In the genomic region with DNA sequence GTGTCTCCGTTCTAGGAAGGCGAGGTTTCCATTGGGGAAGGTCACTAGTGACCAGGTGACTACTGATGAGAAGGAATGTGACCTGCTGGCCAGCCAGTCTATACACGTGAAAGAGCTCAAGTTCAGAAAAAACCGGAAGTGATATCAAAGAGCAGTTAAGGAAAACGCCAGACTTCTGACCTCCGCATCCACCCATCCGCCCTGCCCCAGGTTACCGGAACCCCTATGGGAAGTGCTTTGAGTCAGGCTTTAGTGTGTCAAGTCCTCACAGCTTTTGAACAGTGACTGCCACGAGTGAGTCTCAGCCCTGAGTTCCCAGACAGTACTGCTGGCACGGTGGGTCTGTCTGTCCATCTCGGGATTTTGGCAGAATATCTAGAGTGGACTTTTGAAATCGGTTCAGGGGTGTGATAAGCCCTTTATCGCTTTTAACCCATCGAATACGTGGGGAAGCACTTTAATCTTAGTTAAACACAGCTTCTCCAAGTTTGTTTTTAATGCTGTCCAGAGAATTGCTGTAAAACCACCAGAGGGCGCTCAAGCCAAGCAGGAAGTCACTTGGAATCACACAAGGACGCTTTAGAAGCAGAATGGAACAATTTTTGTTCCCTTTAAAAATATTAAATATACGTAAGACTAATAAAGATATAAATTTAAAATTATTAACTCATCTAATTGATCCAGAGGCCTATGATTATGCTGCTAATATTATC, we compare ENCODE assay signal across 9 mouse cellular contexts. TPM values are rescaled to one million over a fixed set of nuclear protein-coding genes. Genes with fewer than 3 reads are reported as not detected.
A peak's percentile ranks its signal among the peaks of the same experiment; 100 is the strongest.
DNase-seq lines count a peak whose midpoint lies in the region; ATAC-seq and TF ChIP-seq lines count a peak whose summit lies in the region.
"Had no signal": no experiment of that assay in that cellular context is flagged by ENCODE, and none has a peak within 500 bp of the region (broad histone marks: within the 10 kb centered on the region; RNA-seq: fewer than 3 reads in every experiment).

No protein-coding gene starts in this region.

- H3K36me3 ChIP-seq in C2C12 (ENCODE audit: control insufficient read depth, insufficient read depth): peaks cover 39% of the 10 kb centered on the region
- H3K36me3 ChIP-seq in MEL (ENCODE audit: control insufficient read depth in 1 of 2, insufficient read depth in 2 of 2, low read length in 2 of 2): peaks cover 13 to 15% of the 10 kb centered on the region in 2 experiments
- peaks cover 22% of the 10 kb centered on the region for H3K36me3 ChIP-seq in heart, embryonic 12.5 days
- peaks cover 9% of the 10 kb centered on the region for H3K36me3 ChIP-seq in liver, embryonic 16.5 days (ENCODE audit: control insufficient read depth, insufficient read depth)

- no peak overlapping the region for H3K4me3 ChIP-seq in C2C12 (ENCODE audit: insufficient read depth, poor library complexity, severe bottlenecking)
- no peak overlapping the region for H3K4me3 ChIP-seq in MEL (ENCODE audit: control insufficient read depth in 1 of 2, insufficient read depth in 1 of 2, low read depth in 2 of 2, low read length in 2 of 2)
- peak overlapping the region; percentile 27 for H3K4me3 ChIP-seq in heart, embryonic 12.5 days
- H3K4me3 ChIP-seq in liver, embryonic 16.5 days (ENCODE audit: low read depth, low read length): peak overlapping the region; percentile 24; the same call in 1 of the 2 replicates
- H3K4me3 ChIP-seq: hindbrain, embryonic 15.5 days had no signal

- TF ChIP-seq CTCF in C2C12 (IDR thresholded peaks at IDR 0.05; ENCODE audit: control insufficient read depth, insufficient read depth, insufficient read length): peak; percentile 17
- peak; percentile 77 to 85 (median 80) for TF ChIP-seq CTCF in MEL (IDR thresholded peaks at IDR 0.05 in 2 of 3, conservative IDR thresholded peaks at IDR 0.05 in 1 of 3; ENCODE audit: control insufficient read depth in 1 of 3, insufficient read depth in 1 of 3, low read depth in 2 of 3, low read length in 3 of 3, poor library complexity in 1 of 3, severe bottlenecking in 1 of 3)

- no peak for TF ChIP-seq POLR2A in MEL (IDR thresholded peaks at IDR 0.05; ENCODE audit: control insufficient read depth in 1 of 2, insufficient read depth in 1 of 2, low read depth in 1 of 2, low read length in 2 of 2, poor library complexity in 1 of 2)

- TF ChIP-seq RAD21 in MEL (IDR thresholded peaks at IDR 0.05; ENCODE audit: low read depth, low read length): peak; percentile 80

- peaks cover 5 to 16% of the 10 kb centered on the region in 2 experiments for H3K4me1 ChIP-seq in MEL (ENCODE audit: control insufficient read depth in 1 of 2, insufficient read depth in 2 of 2, low read length in 2 of 2)
- H3K4me1 ChIP-seq in heart, embryonic 12.5 days (replicated peaks): peaks cover 5% of the 10 kb centered on the region; the same call in 1 of the 2 replicates
- H3K4me1 ChIP-seq in liver, embryonic 16.5 days (ENCODE audit: control insufficient read depth, low read depth, low read length): no peaks in the 10 kb centered on the region; the same call in 1 of the 2 replicates

- 21% methylated on average over 18 of the region's 18 CpGs for WGBS in heart, embryonic 12.5 days
- 23% methylated on average over 18 of the region's 18 CpGs for WGBS in liver, embryonic 16.5 days (ENCODE audit: insufficient replicate concordance)

- H3K9me3 ChIP-seq in MEL (replicated peaks; ENCODE audit: insufficient read depth, low read length): no peaks in the 10 kb centered on the region
- no peaks in the 10 kb centered on the region for H3K9me3 ChIP-seq in heart, embryonic 12.5 days (replicated peaks)
- H3K9me3 ChIP-seq in liver, embryonic 16.5 days (replicated peaks; ENCODE audit: control insufficient read depth, low read length): no peaks in the 10 kb centered on the region
- H3K9me3 ChIP-seq: hindbrain, embryonic 15.5 days had no signal

- ATAC-seq in heart, embryonic 12.5 days (ENCODE audit: insufficient number of reproducible peaks, low FRiP score): no peak
- ATAC-seq in liver, embryonic 16.5 days (ENCODE audit: low read depth): 0 out of 2 replicates have a peak, but pooled peaks have one; percentile 27

- peaks cover 14% of the 10 kb centered on the region for H3K79me2 ChIP-seq in C2C12 (ENCODE audit: control insufficient read depth, insufficient read depth)
- H3K79me2 ChIP-seq in MEL (ENCODE audit: control insufficient read depth, insufficient read depth, low read length, poor library complexity): peaks cover 7% of the 10 kb centered on the region

- H3K4me2 ChIP-seq in heart, embryonic 12.5 days: peak overlapping the region; percentile 64
- peak overlapping the region; percentile 48 for H3K4me2 ChIP-seq in liver, embryonic 16.5 days (ENCODE audit: low read depth, low read length)
- H3K4me2 ChIP-seq: hindbrain, embryonic 15.5 days had no signal

- no peak overlapping the region for H3ac ChIP-seq in C2C12 (ENCODE audit: control insufficient read depth, insufficient read length, low read depth)

- no peak for TF ChIP-seq EP300 in MEL (IDR thresholded peaks at IDR 0.05; ENCODE audit: low read depth in 1 of 2, low read length in 2 of 2)

- H3K27me3 ChIP-seq in C2C12 (ENCODE audit: control insufficient read depth, insufficient read depth, insufficient read length) (peaks cover 5% of the 10 kb centered on the region), MEL (ENCODE audit: control insufficient read depth in 1 of 2, insufficient read depth in 2 of 2, low read length in 2 of 2) (no peaks in the 10 kb centered on the region)
- H3K27me3 ChIP-seq in heart, embryonic 12.5 days (replicated peaks): no peaks in the 10 kb centered on the region
- no peaks in the 10 kb centered on the region for H3K27me3 ChIP-seq in liver, embryonic 16.5 days (ENCODE audit: control insufficient read depth, insufficient read depth, low read depth, low read length)
- H3K27me3 ChIP-seq: hindbrain, embryonic 15.5 days had no signal

- peak; percentile 84 for DNase-seq in MEL (ENCODE audit: low read depth, low spot score)
- peak; percentile 86 for DNase-seq in embryo, embryonic 10.5 days (ENCODE audit: low spot score)
- peak; percentile 67 for DNase-seq in kidney, postnatal 14 days
- peak; percentile 65 to 78 for DNase-seq in right cerebral cortex, adult 2 months (ENCODE audit: low spot score in 2 of 2)
- DNase-seq in yolk sac, embryonic 10.5 days (ENCODE audit: low spot score): peak; percentile 64

- peaks cover 9% of the 10 kb centered on the region for H3K79me3 ChIP-seq in C2C12 (ENCODE audit: low read depth)

- no peak overlapping the region for H3K27ac ChIP-seq in MEL (ENCODE audit: control insufficient read depth, low read depth, low read length)
- no peak overlapping the region for H3K27ac ChIP-seq in heart, embryonic 12.5 days (ENCODE audit: poor library complexity, severe bottlenecking)
- no peak overlapping the region for H3K27ac ChIP-seq in liver, embryonic 16.5 days (ENCODE audit: low read length)
- H3K27ac ChIP-seq: hindbrain, embryonic 15.5 days had no signal

- H3K9ac ChIP-seq in MEL (ENCODE audit: control insufficient read depth, low read depth, low read length, poor library complexity, severe bottlenecking): no peak overlapping the region
- peak overlapping the region; percentile 54; the same call in 1 of the 2 replicates for H3K9ac ChIP-seq in heart, embryonic 12.5 days
- peak overlapping the region; percentile 44; the same call in 1 of the 2 replicates for H3K9ac ChIP-seq in liver, embryonic 16.5 days (ENCODE audit: low read depth, low read length)
- H3K9ac ChIP-seq: hindbrain, embryonic 15.5 days had no signal

TF ChIP-seq in C2C12, 6 proteins besides CTCF, POLR2A, EP300 and RAD21:
- TF ChIP-seq MAX (IDR thresholded peaks at IDR 0.05): no peak
- no peak for TF ChIP-seq MYOD1 (IDR thresholded peaks at IDR 0.05; ENCODE audit: control insufficient read depth, insufficient read length, low read depth)
- no peak for TF ChIP-seq MYOG (IDR thresholded peaks at IDR 0.05; ENCODE audit: control insufficient read depth, extremely low read depth, insufficient read length)
- TF ChIP-seq FOSL1 (IDR thresholded peaks at IDR 0.05; ENCODE audit: insufficient read depth, low read length, poor library complexity, severe bottlenecking): no peak
- no peak for TF ChIP-seq CEBPB (IDR thresholded peaks at IDR 0.05; ENCODE audit: low read depth)
- no peak for TF ChIP-seq USF1 (IDR thresholded peaks at IDR 0.05; ENCODE audit: low read depth)
TF ChIP-seq in C2C12: peak in this region for 0.

TF ChIP-seq in MEL, 35 proteins besides CTCF, POLR2A, EP300 and RAD21 (continues in another document):
- no peak for TF ChIP-seq SIN3A (IDR thresholded peaks at IDR 0.05; ENCODE audit: low read length)
- no peak for TF ChIP-seq TAL1 (IDR thresholded peaks at IDR 0.05; ENCODE audit: low read length)
- TF ChIP-seq RCOR1 (IDR thresholded peaks at IDR 0.05; ENCODE audit: low read depth, low read length): no peak
- no peak for TF ChIP-seq MAZ (IDR thresholded peaks at IDR 0.05; ENCODE audit: low read depth, low read length)
- TF ChIP-seq ZC3H11A (IDR thresholded peaks at IDR 0.05; ENCODE audit: low read depth, low read length): peak; percentile 52
- no peak for TF ChIP-seq MYB (IDR thresholded peaks at IDR 0.05; ENCODE audit: low read depth, low read length)
- no peak for TF ChIP-seq POLR2AphosphoS5 (IDR thresholded peaks at IDR 0.05; ENCODE audit: borderline replicate concordance, low read depth, low read length)

RNA-seq across cellular contexts. Expression of a gene that starts 6.9 kb away (rescaled TPM):
- 40.0 TPM for polyA plus RNA-seq in C2C12 (2012; fragmentation: generic; extraction: Trizol)
- 86.0 and 97.5 TPM in 2 replicates for total RNA-seq in MEL (2012; rRNA removed)
- 100 to 1,000 TPM in 1 of 2 experiments, not detected in 1; 243 TPM for polyA plus RNA-seq in MEL (2012; ENCODE audit: insufficient read depth in 1 of 2, insufficient read length in 2 of 2, low read depth in 1 of 2, low replicate concordance in 2 of 2, missing spikeins in 1 of 2)
- 31.7 and 32.0 TPM in 2 replicates for polyA plus RNA-seq in heart, embryonic 12.5 days (2016; fragmentation: Nextera tagmentation; extraction: Ambion mirVana)
- polyA plus RNA-seq in liver, embryonic 16.5 days (2015; fragmentation: Nextera tagmentation; extraction: Ambion mirVana): 19.2 and 21.9 TPM in 2 replicates

RNA-seq across cellular contexts. Expression of a gene that starts 31.9 kb away (rescaled TPM):
- polyA plus RNA-seq in C2C12 (2012; fragmentation: generic; extraction: Trizol): 0.27 TPM
- not detected in 2 replicates for total RNA-seq in MEL (2012; rRNA removed)
- polyA plus RNA-seq in MEL (2012; ENCODE audit: insufficient read depth in 1 of 2, insufficient read length in 2 of 2, low read depth in 1 of 2, low replicate concordance in 2 of 2, missing spikeins in 1 of 2): under 1 TPM in 1 of 2 experiments, not detected in 1; 0.47 TPM
- 0.20 and 0.32 TPM in 2 replicates for polyA plus RNA-seq in heart, embryonic 12.5 days (2016; fragmentation: Nextera tagmentation; extraction: Ambion mirVana)
- 1.6 and 1.8 TPM in 2 replicates for polyA plus RNA-seq in liver, embryonic 16.5 days (2015; fragmentation: Nextera tagmentation; extraction: Ambion mirVana)

RNA-seq across cellular contexts. Expression of a gene that starts 32.4 kb away (rescaled TPM):
- polyA plus RNA-seq in C2C12 (2012; fragmentation: generic; extraction: Trizol) (97.3 TPM), MEL (2012; ENCODE audit: insufficient read depth in 1 of 2, insufficient read length in 2 of 2, low read depth in 1 of 2, low replicate concordance in 2 of 2, missing spikeins in 1 of 2) (10 to 100 TPM in 1 of 2 experiments, not detected in 1; 80.3 TPM)
- total RNA-seq in MEL (2012; rRNA removed): 47.3 and 52.5 TPM in 2 replicates
- polyA plus RNA-seq in heart, embryonic 12.5 days (2016; fragmentation: Nextera tagmentation; extraction: Ambion mirVana): 103 and 105 TPM in 2 replicates
- 75.4 and 81.2 TPM in 2 replicates for polyA plus RNA-seq in liver, embryonic 16.5 days (2015; fragmentation: Nextera tagmentation; extraction: Ambion mirVana)

Comparison
In these comparisons a context has a peak if more than half of its experiments do, and no peak if none do; other contexts are left out.
1. H3K4me3 ChIP-seq: peak in heart, embryonic 12.5 days (single experiment) and liver, embryonic 16.5 days (single experiment); none in C2C12 (single experiment) and MEL (0 of 2).
2. Peak in every context shown above with its lines, with median percentiles within 50 percentile points of each other: DNase-seq.